Mouse (Mus musculus): ENCODE measurements around the gene Rps28. TPM values are rescaled to one million over a fixed set of nuclear protein-coding genes. Genes with fewer than 3 reads are reported as not detected.

Rps28 gene
- total and polyA plus RNA-seq, 2 experiments from 2014 or later, result 348 to 564 TPM

GRCm38 (mm10) chr17:33799277-33799676 lies 25.1 kb downstream of the Rps28 start:
- no peaks in the 10 kb centered on the region for H3K9me3 ChIP-seq (ENCODE audit: low read length)
- H3K4me3 ChIP-seq (ENCODE audit: low read depth, low read length), result no peak overlapping the region
- WGBS, result 59% methylated on average over 1 of the region's 1 CpGs
- no peak overlapping the region for H3K27ac ChIP-seq (ENCODE audit: low read depth, low read length)
- no peaks in the 10 kb centered on the region for H3K4me1 ChIP-seq (ENCODE audit: insufficient read depth, low read length)
- H3K9ac ChIP-seq (replicated peaks; ENCODE audit: low read length, poor library complexity, severe bottlenecking), result no peak overlapping the region
- ATAC-seq (ENCODE audit: low FRiP score) (no peak), DNase-seq (ENCODE audit: low spot score) (no peak)
- TF ChIP-seq CTCF (IDR thresholded peaks at IDR 0.05), result no peak
- H3K27me3 ChIP-seq (ENCODE audit: insufficient read depth, low read length), result no peaks in the 10 kb centered on the region
- H3K4me2 ChIP-seq (ENCODE audit: low read depth, low read length, poor library complexity, severe bottlenecking), result no peak overlapping the region
- no peaks in the 10 kb centered on the region for H3K36me3 ChIP-seq (ENCODE audit: insufficient read depth, low read length)

- TF ChIP-seq CTCF (IDR thresholded peaks at IDR 0.05), result peak; percentile 55
- H3K4me2 ChIP-seq (ENCODE audit: low read depth, low read length, poor library complexity, severe bottlenecking), result no peak overlapping the region
- ATAC-seq (ENCODE audit: low FRiP score), result no peak
- DNase-seq (ENCODE audit: low spot score), result peak; percentile 67
- no peaks in the 10 kb centered on the region for H3K9me3 ChIP-seq (ENCODE audit: low read length)
- no peaks in the 10 kb centered on the region for H3K4me1 ChIP-seq (ENCODE audit: insufficient read depth, low read length)
- H3K9ac ChIP-seq (replicated peaks; ENCODE audit: low read length, poor library complexity, severe bottlenecking), result no peak overlapping the region
- no peak overlapping the region for H3K27ac ChIP-seq (ENCODE audit: low read depth, low read length)
- H3K36me3 ChIP-seq (ENCODE audit: insufficient read depth, low read length), result no peaks in the 10 kb centered on the region
- H3K4me3 ChIP-seq (ENCODE audit: low read depth, low read length), result no peak overlapping the region
- H3K27me3 ChIP-seq (ENCODE audit: insufficient read depth, low read length), result no peaks in the 10 kb centered on the region
- 49% methylated on average over 3 of the region's 3 CpGs for WGBS
Measured at GRCm38 (mm10) chr17:33798306-33798705, 26.1 kb downstream of the Rps28 start.

GRCm38 (mm10) chr17:33788732-33789131 lies 35.6 kb downstream of the Rps28 start:
- WGBS, result 85% methylated on average over 4 of the region's 4 CpGs
- no peak overlapping the region for H3K9ac ChIP-seq (replicated peaks; ENCODE audit: low read length, poor library complexity, severe bottlenecking)
- TF ChIP-seq CTCF (IDR thresholded peaks at IDR 0.05), result no peak

GRCm38 (mm10) chr17:33786375-33786774 lies 38.0 kb downstream of the Rps28 start:
- WGBS, result 86% methylated on average over 18 of the region's 18 CpGs
- H3K4me3 ChIP-seq (ENCODE audit: low read depth, low read length), result no peak overlapping the region

More at GRCm38 (mm10) chr17:33788732-33789131, 35.6 kb downstream of the Rps28 start:
- no peaks in the 10 kb centered on the region for H3K9me3 ChIP-seq (ENCODE audit: low read length)
- ATAC-seq (ENCODE audit: low FRiP score) (no peak), DNase-seq (ENCODE audit: low spot score) (no peak)
- H3K4me1 ChIP-seq (ENCODE audit: insufficient read depth, low read length), result no peaks in the 10 kb centered on the region
- H3K36me3 ChIP-seq (ENCODE audit: insufficient read depth, low read length), result no peaks in the 10 kb centered on the region
- H3K4me3 ChIP-seq (ENCODE audit: low read depth, low read length), result no peak overlapping the region
- no peak overlapping the region for H3K4me2 ChIP-seq (ENCODE audit: low read depth, low read length, poor library complexity, severe bottlenecking)
- H3K27me3 ChIP-seq (ENCODE audit: insufficient read depth, low read length), result no peaks in the 10 kb centered on the region
- no peak overlapping the region for H3K27ac ChIP-seq (ENCODE audit: low read depth, low read length)

GRCm38 (mm10) chr17:33784939-33785338 lies 39.4 kb downstream of the Rps28 start:
- no peak overlapping the region for H3K4me3 ChIP-seq (ENCODE audit: low read depth, low read length)
- no peaks in the 10 kb centered on the region for H3K36me3 ChIP-seq (ENCODE audit: insufficient read depth, low read length)
- ATAC-seq (ENCODE audit: low FRiP score) (no peak), DNase-seq (ENCODE audit: low spot score) (no peak)
- H3K27ac ChIP-seq (ENCODE audit: low read depth, low read length), result no peak overlapping the region
- WGBS, result 92% methylated on average over 2 of the region's 2 CpGs
- no peak for TF ChIP-seq CTCF (IDR thresholded peaks at IDR 0.05)
- no peaks in the 10 kb centered on the region for H3K9me3 ChIP-seq (ENCODE audit: low read length)
- H3K9ac ChIP-seq (replicated peaks; ENCODE audit: low read length, poor library complexity, severe bottlenecking), result no peak overlapping the region
- H3K4me1 ChIP-seq (ENCODE audit: insufficient read depth, low read length), result peaks cover 9% of the 10 kb centered on the region; the same call in 1 of the 2 replicates
- no peaks in the 10 kb centered on the region for H3K27me3 ChIP-seq (ENCODE audit: insufficient read depth, low read length)
- H3K4me2 ChIP-seq (ENCODE audit: low read depth, low read length, poor library complexity, severe bottlenecking), result no peak overlapping the region

More at GRCm38 (mm10) chr17:33786375-33786774, 38.0 kb downstream of the Rps28 start:
- no peak overlapping the region for H3K4me2 ChIP-seq (ENCODE audit: low read depth, low read length, poor library complexity, severe bottlenecking)
- ATAC-seq (ENCODE audit: low FRiP score), result no peak
- no peaks in the 10 kb centered on the region for H3K9me3 ChIP-seq (ENCODE audit: low read length)
- no peak overlapping the region for H3K27ac ChIP-seq (ENCODE audit: low read depth, low read length)
- TF ChIP-seq CTCF (IDR thresholded peaks at IDR 0.05), result no peak
- H3K4me1 ChIP-seq (ENCODE audit: insufficient read depth, low read length), result peaks cover 4% of the 10 kb centered on the region; the same call in 1 of the 2 replicates
- no peaks in the 10 kb centered on the region for H3K36me3 ChIP-seq (ENCODE audit: insufficient read depth, low read length)
- no peaks in the 10 kb centered on the region for H3K27me3 ChIP-seq (ENCODE audit: insufficient read depth, low read length)
- DNase-seq (ENCODE audit: low spot score), result no peak
- no peak overlapping the region for H3K9ac ChIP-seq (replicated peaks; ENCODE audit: low read length, poor library complexity, severe bottlenecking)

- no peaks in the 10 kb centered on the region for H3K27me3 ChIP-seq (ENCODE audit: insufficient read depth, low read length)
- H3K4me2 ChIP-seq (ENCODE audit: low read depth, low read length, poor library complexity, severe bottlenecking), result no peak overlapping the region
- no peaks in the 10 kb centered on the region for H3K9me3 ChIP-seq (ENCODE audit: low read length)
- no peak for ATAC-seq (ENCODE audit: low FRiP score)
- TF ChIP-seq CTCF (IDR thresholded peaks at IDR 0.05), result no peak
- no peaks in the 10 kb centered on the region for H3K36me3 ChIP-seq (ENCODE audit: insufficient read depth, low read length)
- H3K27ac ChIP-seq (ENCODE audit: low read depth, low read length), result no peak overlapping the region
- peak; percentile 41 for DNase-seq (ENCODE audit: low spot score)
- peaks cover 9% of the 10 kb centered on the region; the same call in 1 of the 2 replicates for H3K4me1 ChIP-seq (ENCODE audit: insufficient read depth, low read length)
- no peak overlapping the region for H3K4me3 ChIP-seq (ENCODE audit: low read depth, low read length)
- H3K9ac ChIP-seq (replicated peaks; ENCODE audit: low read length, poor library complexity, severe bottlenecking), result no peak overlapping the region
Measured at GRCm38 (mm10) chr17:33783408-33783807, 41.0 kb downstream of the Rps28 start.
